Mouse (Mus musculus) embryonic facial prominence, embryonic 10.5 days (tissue): ENCODE measurements at regions not wholly inside any gene's neighbourhood (a gene's known extent, or its start where the extent isn't known, plus 50 kb on each side); places are given as distances from the start of the nearest gene placed in this dataset.

Experiments used
- DNase-seq: peaks from one replicate; pipeline ENCODE4 v3.0.0-alpha.2; 2017; ENCODE audit warnings: low spot score
- H3K27ac ChIP-seq: fragments of 300-500 bp; sonication (generic); replicated peaks from 2 replicates; pipeline ENCODE4 v1.5.1; 2016; ENCODE audit warnings: mild to moderate bottlenecking
- H3K27me3 ChIP-seq: fragments of 300-500 bp; sonication (generic); replicated peaks from 2 replicates; pipeline ENCODE4 v1.6.1; 2016; ENCODE audit warnings: low read depth, mild to moderate bottlenecking; ENCODE audit not compliant: poor library complexity, severe bottlenecking
- H3K36me3 ChIP-seq: fragments of 300-500 bp; sonication (generic); replicated peaks from 2 replicates; pipeline ENCODE4 v1.6.1; 2016; ENCODE audit warnings: mild to moderate bottlenecking, moderate library complexity
- H3K4me1 ChIP-seq: fragments of 300-500 bp; sonication (generic); 2 replicates; pipeline ENCODE4 v1.6.1; 2016
- H3K4me3 ChIP-seq: fragments of 300-500 bp; sonication (generic); 2 replicates; pipeline ENCODE4 v1.5.1; 2016; ENCODE audit warnings: mild to moderate bottlenecking, moderate library complexity
- H3K9me3 ChIP-seq: fragments of 300-500 bp; sonication (generic); 2 replicates; pipeline ENCODE4 v1.6.1; 2016; ENCODE audit warnings: mild to moderate bottlenecking
- WGBS: fragments of 180-500 bp; shearing (Covaris S2); methylation state at CpG from one replicate; pipeline ENCODE4 v1.1.7; 2016; 5-methylcytosine and 5-hydroxymethylcytosine counted together

- Histone ChIP-seq H3K27ac (no peak overlapping the region), H3K36me3 (no peaks in the 10 kb centered on the region), H3K27me3 (0 out of 2 replicates have a peak, but pooled peaks cover 3% of the 10 kb centered on the region), H3K4me3 (no peak overlapping the region), H3K4me1 (peaks cover 9% of the 10 kb centered on the region; the same call in 1 of the 2 replicates), H3K9me3 (no peaks in the 10 kb centered on the region)
- no peak for DNase-seq
- WGBS, result 90% methylated on average over 18 of the region's 18 CpGs
Measured at GRCm38 (mm10) chr1:190280081-190280858, 109.8 kb upstream of the Prox1 start.

GRCm38 (mm10) chr1:190274911-190275310, 104.4 kb upstream of the Prox1 start:
- Histone ChIP-seq H3K9me3 (no peaks in the 10 kb centered on the region), H3K27ac (no peak overlapping the region), H3K36me3 (no peaks in the 10 kb centered on the region), H3K4me1 (no peaks in the 10 kb centered on the region), H3K4me3 (no peak overlapping the region), H3K27me3 (0 out of 2 replicates have a peak, but pooled peaks cover 3% of the 10 kb centered on the region)
- DNase-seq, result no peak
- 80% methylated on average over 6 of the region's 6 CpGs for WGBS

GRCm38 (mm10) chr1:190270784-190271385, 100.4 kb upstream of the Prox1 start:
- Histone ChIP-seq H3K27ac (no peak overlapping the region), H3K9me3 (no peaks in the 10 kb centered on the region), H3K27me3 (0 out of 2 replicates have a peak, but pooled peaks cover 3% of the 10 kb centered on the region), H3K4me3 (no peak overlapping the region), H3K4me1 (no peaks in the 10 kb centered on the region), H3K36me3 (no peaks in the 10 kb centered on the region)
- 86% methylated on average over 17 of the region's 17 CpGs for WGBS
- DNase-seq, result no peak

- no peak for DNase-seq
- no peaks in the 10 kb centered on the region for H3K9me3 ChIP-seq
- H3K27ac ChIP-seq, result no peak overlapping the region
- H3K4me3 ChIP-seq, result no peak overlapping the region
- H3K36me3 ChIP-seq, result no peaks in the 10 kb centered on the region
- H3K4me1 ChIP-seq, result peaks cover 5% of the 10 kb centered on the region
- WGBS, result 89% methylated on average over 7 of the region's 7 CpGs
- H3K27me3 ChIP-seq, result no peaks in the 10 kb centered on the region; the same call in 1 of the 2 replicates
Measured at GRCm38 (mm10) chr1:190269181-190269580, 98.7 kb upstream of the Prox1 start.

- 88% methylated on average over 9 of the region's 9 CpGs for WGBS
- Histone ChIP-seq H3K4me1 (peaks cover 17% of the 10 kb centered on the region), H3K27me3 (peaks cover 3% of the 10 kb centered on the region; the same call in 1 of the 2 replicates), H3K9me3 (no peaks in the 10 kb centered on the region), H3K4me3 (no peak overlapping the region), H3K27ac (no peak overlapping the region), H3K36me3 (no peaks in the 10 kb centered on the region)
- DNase-seq, result no peak
Measured at GRCm38 (mm10) chr1:190265085-190265780, 94.7 kb upstream of the Prox1 start.

GRCm38 (mm10) chr1:190264501-190264900, 94.0 kb upstream of the Prox1 start:
- WGBS, result 67% methylated on average over 8 of the region's 8 CpGs
- Histone ChIP-seq H3K4me3 (no peak overlapping the region), H3K27me3 (peaks cover 3% of the 10 kb centered on the region; the same call in 1 of the 2 replicates), H3K27ac (no peak overlapping the region), H3K36me3 (no peaks in the 10 kb centered on the region), H3K4me1 (peaks cover 17% of the 10 kb centered on the region), H3K9me3 (no peaks in the 10 kb centered on the region)
- no peak for DNase-seq

GRCm38 (mm10) chr1:190263620-190264019, 93.1 kb upstream of the Prox1 start:
- peaks cover 17% of the 10 kb centered on the region for H3K4me1 ChIP-seq
- H3K27ac ChIP-seq, result no peak overlapping the region
- WGBS, result 32% methylated on average over 7 of the region's 7 CpGs
- no peaks in the 10 kb centered on the region for H3K36me3 ChIP-seq
- DNase-seq, result peak; percentile 28
- H3K27me3 ChIP-seq, result peaks cover 3% of the 10 kb centered on the region; the same call in 1 of the 2 replicates
- H3K9me3 ChIP-seq, result no peaks in the 10 kb centered on the region
- H3K4me3 ChIP-seq, result no peak overlapping the region

GRCm38 (mm10) chr1:190259576-190259975, 89.1 kb upstream of the Prox1 start:
- H3K36me3 ChIP-seq, result no peaks in the 10 kb centered on the region
- peaks cover 3% of the 10 kb centered on the region; the same call in 1 of the 2 replicates for H3K27me3 ChIP-seq
- H3K4me1 ChIP-seq, result peaks cover 16% of the 10 kb centered on the region
- 91% methylated on average over 13 of the region's 13 CpGs for WGBS
- H3K9me3 ChIP-seq, result no peaks in the 10 kb centered on the region
- DNase-seq, result no peak
- no peak overlapping the region for H3K4me3 ChIP-seq
- no peak overlapping the region for H3K27ac ChIP-seq

GRCm38 (mm10) chr1:190250574-190251246, 80.2 kb upstream of the Prox1 start:
- Histone ChIP-seq H3K27me3 (peaks cover 5% of the 10 kb centered on the region; the same call in 1 of the 2 replicates), H3K4me3 (no peak overlapping the region), H3K4me1 (peaks cover 10% of the 10 kb centered on the region), H3K27ac (no peak overlapping the region), H3K36me3 (no peaks in the 10 kb centered on the region), H3K9me3 (peaks cover 14% of the 10 kb centered on the region)
- DNase-seq, result peak; percentile 18
- 57% methylated on average over 13 of the region's 13 CpGs for WGBS

GRCm38 (mm10) chr1:190242526-190242925, 72.0 kb upstream of the Prox1 start:
- WGBS, result 88% methylated on average over 7 of the region's 7 CpGs

GRCm38 (mm10) chr1:190239796-190240195, 69.3 kb upstream of the Prox1 start:
- WGBS, result 88% methylated on average over 6 of the region's 6 CpGs
- DNase-seq, result no peak
- H3K27me3 ChIP-seq, result no peaks in the 10 kb centered on the region
- no peaks in the 10 kb centered on the region for H3K36me3 ChIP-seq
- no peak overlapping the region for H3K27ac ChIP-seq
- no peaks in the 10 kb centered on the region for H3K9me3 ChIP-seq
- no peaks in the 10 kb centered on the region for H3K4me1 ChIP-seq
- no peak overlapping the region for H3K4me3 ChIP-seq

More at GRCm38 (mm10) chr1:190242526-190242925, 72.0 kb upstream of the Prox1 start:
- Histone ChIP-seq H3K4me3 (no peak overlapping the region), H3K4me1 (no peaks in the 10 kb centered on the region), H3K27ac (no peak overlapping the region), H3K9me3 (no peaks in the 10 kb centered on the region), H3K27me3 (no peaks in the 10 kb centered on the region), H3K36me3 (no peaks in the 10 kb centered on the region)
- no peak for DNase-seq

- H3K36me3 ChIP-seq, result no peaks in the 10 kb centered on the region
- WGBS, result 73% methylated on average over 5 of the region's 5 CpGs
- no peak for DNase-seq
- no peak overlapping the region for H3K27ac ChIP-seq
- peaks cover under 1% of the 10 kb centered on the region; the same call in 1 of the 2 replicates for H3K9me3 ChIP-seq
- no peak overlapping the region for H3K4me3 ChIP-seq
- no peaks in the 10 kb centered on the region for H3K27me3 ChIP-seq
- peaks cover 7% of the 10 kb centered on the region; the same call in 1 of the 2 replicates for H3K4me1 ChIP-seq
Measured at GRCm38 (mm10) chr1:190230866-190231265, 60.4 kb upstream of the Prox1 start.
